Comparison of ENCODE assay signal across 9 mouse cellular contexts in the genomic region with DNA sequence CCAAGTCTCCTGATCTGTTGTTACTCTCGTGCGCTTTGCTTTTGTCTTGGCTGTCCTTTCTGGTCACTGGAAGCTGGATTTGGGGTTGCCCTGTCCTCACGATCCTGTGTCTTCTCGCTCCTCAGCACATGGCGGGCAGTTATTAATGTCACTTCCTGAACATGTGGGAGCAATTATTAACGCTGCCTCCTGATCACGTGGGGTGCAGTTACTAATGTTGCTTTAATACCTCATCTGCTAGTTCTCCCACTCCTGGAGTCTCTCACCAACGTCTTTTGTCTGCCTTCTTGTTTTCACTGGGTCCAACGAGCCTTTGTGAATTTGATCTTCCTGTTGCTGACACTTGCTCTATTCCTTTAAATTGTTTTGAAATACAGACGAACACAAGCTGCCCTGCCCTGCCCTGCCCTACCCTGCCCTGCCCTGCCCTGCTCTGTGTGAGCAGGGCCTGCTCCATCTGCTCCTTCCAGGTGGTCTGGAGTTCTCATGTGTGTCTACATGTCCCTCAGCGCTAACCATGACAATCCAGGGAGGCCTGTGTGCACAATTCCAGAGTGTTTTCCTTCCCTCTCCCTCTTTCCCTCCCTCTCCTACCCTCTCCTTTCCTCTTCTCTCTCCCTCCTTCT. TPM values are rescaled to one million over a fixed set of nuclear protein-coding genes. Genes with fewer than 3 reads are reported as not detected.
DNase-seq lines count a peak whose midpoint lies in the region; ATAC-seq and TF ChIP-seq lines count a peak whose summit lies in the region.
"Had no signal": no experiment of that assay in that cellular context is flagged by ENCODE, and none has a peak within 500 bp of the region (broad histone marks: within the 10 kb centered on the region; RNA-seq: fewer than 3 reads in every experiment).

No protein-coding gene starts in this region.

- 31% methylated on average over 11 of the region's 11 CpGs for WGBS in lung, adult 2 months
- WGBS in neural tube, embryonic 13.5 days: 23% methylated on average over 11 of the region's 11 CpGs

- peak; percentile 82 for ATAC-seq in neural tube, embryonic 13.5 days (ENCODE audit: low read depth)
- no peak for ATAC-seq in erythroid progenitor cell, adult 5-6 weeks (replicated peaks; ENCODE audit: low FRiP score, poor library complexity, severe bottlenecking)
- no peak for ATAC-seq in megakaryocyte-erythroid progenitor cell, adult 5-6 weeks (replicated peaks; ENCODE audit: low FRiP score, low TSS enrichment, poor library complexity, severe bottlenecking)

- 0 out of 2 replicates have a peak overlapping the region, but pooled peaks have one; percentile 5 for H3K4me2 ChIP-seq in neural tube, embryonic 13.5 days
- H3K4me2 ChIP-seq: heart, embryonic 13.5 days had no signal

- no peak for TF ChIP-seq POLR2A in lung, adult 2 months (IDR thresholded peaks at IDR 0.05; ENCODE audit: borderline replicate concordance, extremely low read depth, low read depth, low read length)
- TF ChIP-seq POLR2A in embryonic fibroblast, embryonic 13.5 days (IDR thresholded peaks at IDR 0.05; ENCODE audit: low read depth, low read length): no peak

- H3K4me1 ChIP-seq in lung, adult 2 months (ENCODE audit: control insufficient read depth, insufficient read depth, low read length): no peaks in the 10 kb centered on the region; the same call in 1 of the 2 replicates
- peaks cover 3% of the 10 kb centered on the region; the same call in 1 of the 2 replicates for H3K4me1 ChIP-seq in embryonic fibroblast, embryonic 13.5 days (ENCODE audit: control insufficient read depth, insufficient read depth, low read length)
- peaks cover 48% of the 10 kb centered on the region for H3K4me1 ChIP-seq in neural tube, embryonic 13.5 days (replicated peaks)

- peak overlapping the region; percentile 57; the same call in 1 of the 2 replicates for H3K9ac ChIP-seq in neural tube, embryonic 13.5 days
- H3K9ac ChIP-seq: heart, embryonic 13.5 days had no signal

- peak; percentile 32 for DNase-seq in lung, postnatal 10 days
- no peak for DNase-seq in lung, adult 2 months
- peak; percentile 50 for DNase-seq in kidney, postnatal 10 days
- DNase-seq in Muller cell, postnatal 12 days (ENCODE audit: inconsistent ontology term): no peak

- H3K27ac ChIP-seq in embryonic fibroblast, embryonic 13.5 days (ENCODE audit: insufficient read depth, low read length): 0 out of 2 replicates have a peak overlapping the region, but pooled peaks have one; percentile 34
- H3K27ac ChIP-seq in neural tube, embryonic 13.5 days (replicated peaks): peak overlapping the region; percentile 84
- H3K27ac ChIP-seq: heart, embryonic 13.5 days had no signal

- no peaks in the 10 kb centered on the region for H3K27me3 ChIP-seq in neural tube, embryonic 13.5 days

- TF ChIP-seq CTCF in lung, adult 2 months (IDR thresholded peaks at IDR 0.05; ENCODE audit: insufficient read depth, low read length): no peak
- TF ChIP-seq CTCF in embryonic fibroblast, embryonic 13.5 days (IDR thresholded peaks at IDR 0.05; ENCODE audit: borderline replicate concordance, insufficient read depth, low read length): no peak

- no peak overlapping the region for H3K4me3 ChIP-seq in lung, adult 2 months (replicated peaks; ENCODE audit: extremely low read depth, low read depth, low read length)
- no peak overlapping the region for H3K4me3 ChIP-seq in embryonic fibroblast, embryonic 13.5 days (ENCODE audit: insufficient read depth, low read length)
- H3K4me3 ChIP-seq in neural tube, embryonic 13.5 days: no peak overlapping the region
- H3K4me3 ChIP-seq: heart, embryonic 13.5 days had no signal

- no peaks in the 10 kb centered on the region for H3K9me3 ChIP-seq in neural tube, embryonic 13.5 days
- H3K9me3 ChIP-seq: heart, embryonic 13.5 days had no signal

- no peaks in the 10 kb centered on the region for H3K36me3 ChIP-seq in neural tube, embryonic 13.5 days
- H3K36me3 ChIP-seq: heart, embryonic 13.5 days had no signal

RNA-seq across cellular contexts. Expression of a gene that starts 16.2 kb away (rescaled TPM):
- polyA plus RNA-seq in lung, adult 2 months (2012; rRNA removed): 125 and 126 TPM in 2 replicates
- polyA plus RNA-seq in embryonic fibroblast, embryonic 13.5 days (2011; ENCODE audit: insufficient read length, low read depth, missing spikeins): 69.9 and 73.2 TPM in 2 replicates
- 82.2 and 101 TPM in 2 replicates for polyA plus RNA-seq in neural tube, embryonic 13.5 days (2015; fragmentation: Nextera tagmentation; extraction: Ambion mirVana)
- 16.3 and 26.7 TPM in 2 replicates for total RNA-seq in erythroid progenitor cell, adult 5-6 weeks (2015; ENCODE audit: low replicate concordance)
- total RNA-seq in erythroid progenitor cell, adult 5-6 weeks (2017; ENCODE audit: low replicate concordance): 2.6 and 7.8 TPM in 2 replicates
- 56.5 and 63.9 TPM in 2 replicates for total RNA-seq in megakaryocyte-erythroid progenitor cell, adult 5-6 weeks (2014; fragmentation: Nextera tagmentation)
- total RNA-seq in megakaryocyte-erythroid progenitor cell, adult 5-6 weeks (2017): 14.5 and 18.1 TPM in 2 replicates

RNA-seq across cellular contexts. Expression of a gene that starts 52.3 kb away (rescaled TPM):
- polyA plus RNA-seq in lung, adult 2 months (2012; rRNA removed): 1.4 and 1.8 TPM in 2 replicates
- polyA plus RNA-seq in embryonic fibroblast, embryonic 13.5 days (2011; ENCODE audit: insufficient read length, low read depth, missing spikeins): not detected in 2 replicates
- polyA plus RNA-seq in neural tube, embryonic 13.5 days (2015; fragmentation: Nextera tagmentation; extraction: Ambion mirVana): 1.7 and 2.0 TPM in 2 replicates
- not detected in 2 replicates for total RNA-seq in erythroid progenitor cell, adult 5-6 weeks (2015; ENCODE audit: low replicate concordance)
- total RNA-seq in erythroid progenitor cell, adult 5-6 weeks (2017; ENCODE audit: low replicate concordance): 1.7 TPM in 1 of 2 replicates, not detected in the other
- total RNA-seq in megakaryocyte-erythroid progenitor cell, adult 5-6 weeks (2014; fragmentation: Nextera tagmentation): 0.28 and 0.72 TPM in 2 replicates
- 0.14 TPM in 1 of 2 replicates, not detected in the other for total RNA-seq in megakaryocyte-erythroid progenitor cell, adult 5-6 weeks (2017)

Comparison
In these comparisons a context has a peak if more than half of its experiments do, and no peak if none do; other contexts are left out.
1. DNase-seq: peak in lung, postnatal 10 days (single experiment) and kidney, postnatal 10 days (single experiment); none in lung, adult 2 months (single experiment) and Muller cell, postnatal 12 days (single experiment).